Mouse (Mus musculus) forebrain, embryonic 10.5 days (tissue): ENCODE measurements around the gene Rap1gds1. TPM values are rescaled to one million over a fixed set of nuclear protein-coding genes. Genes with fewer than 3 reads are reported as not detected.
A peak's percentile ranks its signal among the peaks of the same experiment; 100 is the strongest.

ENCODE experiments used
- DNase-seq: peaks from one replicate; pipeline ENCODE4 v3.0.0-alpha.2; 2017; ENCODE audit warnings: low spot score; ENCODE audit errors: extremely low spot score
- H3K27ac ChIP-seq: fragments of 300-500 bp; sonication (generic); 2 replicates; pipeline ENCODE4 v1.5.1; 2016; ENCODE audit warnings: mild to moderate bottlenecking
- H3K27me3 ChIP-seq: fragments of 300-500 bp; sonication (generic); 2 replicates; pipeline ENCODE4 v1.6.1; 2016; ENCODE audit warnings: mild to moderate bottlenecking; ENCODE audit not compliant: poor library complexity, severe bottlenecking
- H3K36me3 ChIP-seq: fragments of 300-500 bp; sonication (generic); replicated peaks from 2 replicates; pipeline ENCODE4 v1.6.1; 2016; ENCODE audit warnings: mild to moderate bottlenecking, moderate library complexity
- H3K4me1 ChIP-seq: fragments of 300-500 bp; sonication (generic); 2 replicates; pipeline ENCODE4 v1.6.1; 2016
- H3K4me3 ChIP-seq: fragments of 300-500 bp; sonication (generic); 2 replicates; pipeline ENCODE4 v1.5.1; 2016; ENCODE audit warnings: mild to moderate bottlenecking, moderate library complexity
- H3K9me3 ChIP-seq: fragments of 300-500 bp; sonication (generic); 2 replicates; pipeline ENCODE4 v1.6.1; 2016; ENCODE audit warnings: mild to moderate bottlenecking, moderate library complexity
- WGBS: fragments of 180-500 bp; shearing (Covaris S2); methylation state at CpG from one replicate; pipeline ENCODE4 v1.1.7; 2016; 5-methylcytosine and 5-hydroxymethylcytosine counted together
- polyA plus RNA-seq: library from polyadenylated mRNA; unstranded; fragments of >200 nt; fragmentation: Nextera tagmentation; extraction: Ambion mirVana; gene quantifications from 2 replicates; pipeline ENCODE4 v1.2.1, GENCODE M21; 2016

The Rap1gds1 gene
- 55.0 and 56.0 TPM in 2 replicates for polyA plus RNA-seq

- peak within 1 kb of the TSS; percentile 97 for H3K27ac ChIP-seq
- peaks cover 21% of the 10 kb centered on the region for H3K4me1 ChIP-seq
- DNase-seq, result peak; percentile 72
- under 1% methylated on average over 75 of the region's 97 CpGs for WGBS
- H3K27me3 ChIP-seq, result 0 out of 2 replicates have a peak, but pooled peaks cover 4% of the 10 kb centered on the region
- H3K36me3 ChIP-seq, result no peaks in the 10 kb centered on the region
- H3K4me3 ChIP-seq, result peak within 1 kb of the TSS; percentile 85
- H3K9me3 ChIP-seq, result no peaks in the 10 kb centered on the region
These were observed at the start of gene Rap1gds1 for GRCm38 (mm10) chr3:139074484-139075211. Gene Rap1gds1, minus strand, starts transcription at chr3:139075201.

DNA sequence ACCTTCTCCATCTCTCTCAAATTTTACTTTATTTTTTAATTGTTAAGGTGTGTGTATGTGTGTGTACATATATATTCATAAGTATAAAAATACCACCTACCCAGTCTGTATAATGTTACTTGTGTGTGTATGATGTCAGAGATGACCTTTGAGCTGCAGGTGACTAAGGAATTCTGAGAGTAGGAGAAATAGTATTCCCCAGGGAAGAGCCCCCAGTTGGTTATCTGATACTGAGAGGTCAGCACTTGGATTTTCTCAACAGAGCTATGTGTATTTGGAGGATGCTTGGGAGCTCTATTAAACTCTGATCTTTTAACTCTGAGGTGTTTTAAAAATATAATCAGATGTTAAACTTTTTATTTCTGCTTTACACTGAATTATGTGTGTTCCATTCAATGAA lies 43.4 kb upstream of the Rap1gds1 start:
- H3K27ac ChIP-seq, result no peak overlapping the region
- no peaks in the 10 kb centered on the region for H3K27me3 ChIP-seq
- no peak for DNase-seq
- H3K36me3 ChIP-seq, result no peaks in the 10 kb centered on the region
- H3K9me3 ChIP-seq, result no peaks in the 10 kb centered on the region
- H3K4me1 ChIP-seq, result no peaks in the 10 kb centered on the region
- H3K4me3 ChIP-seq, result no peak overlapping the region

- Histone ChIP-seq H3K9me3 (no peaks in the 10 kb centered on the region), H3K36me3 (no peaks in the 10 kb centered on the region), H3K4me3 (no peak overlapping the region), H3K27me3 (no peaks in the 10 kb centered on the region), H3K27ac (no peak overlapping the region), H3K4me1 (no peaks in the 10 kb centered on the region)
- WGBS, result 85% methylated on average over 9 of the region's 9 CpGs
- DNase-seq, result no peak
These were observed 41.8 kb upstream of the Rap1gds1 start for GRCm38 (mm10) chr3:139116733-139117337.

- DNase-seq, result no peak
- no peak overlapping the region for H3K4me3 ChIP-seq
- H3K36me3 ChIP-seq, result no peaks in the 10 kb centered on the region
- no peaks in the 10 kb centered on the region for H3K9me3 ChIP-seq
- no peak overlapping the region for H3K27ac ChIP-seq
- 83% methylated on average over 3 of the region's 3 CpGs for WGBS
- H3K4me1 ChIP-seq, result no peaks in the 10 kb centered on the region
- H3K27me3 ChIP-seq, result no peaks in the 10 kb centered on the region
These were observed 37.5 kb upstream of the Rap1gds1 start for GRCm38 (mm10) chr3:139112335-139112973.

- Histone ChIP-seq H3K4me1 (no peaks in the 10 kb centered on the region), H3K27me3 (no peaks in the 10 kb centered on the region), H3K27ac (no peak overlapping the region), H3K4me3 (no peak overlapping the region), H3K36me3 (no peaks in the 10 kb centered on the region), H3K9me3 (no peaks in the 10 kb centered on the region)
- DNase-seq, result no peak
- WGBS, result 89% methylated on average over 2 of the region's 2 CpGs
These were observed 36.9 kb upstream of the Rap1gds1 start for GRCm38 (mm10) chr3:139111877-139112276.

DNA sequence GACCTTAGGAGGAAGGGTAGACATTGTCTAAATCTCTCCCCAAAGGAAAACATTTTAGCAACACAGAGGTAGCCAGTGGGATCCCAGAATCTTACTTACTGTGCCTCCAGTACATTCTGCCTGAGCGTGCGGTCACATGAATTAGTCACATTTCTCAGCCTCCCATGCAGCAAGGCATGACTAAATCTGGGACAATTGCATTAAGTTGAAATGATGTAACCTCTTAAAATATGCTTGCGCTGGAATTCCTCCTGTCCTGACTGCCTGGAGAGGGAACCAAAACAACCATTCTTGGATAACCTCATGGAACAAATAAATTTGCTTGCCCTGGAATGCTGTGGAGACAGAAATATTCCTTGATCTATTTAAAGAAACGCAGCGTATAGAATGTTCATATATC lies 33.2 kb upstream of the Rap1gds1 start:
- H3K4me3 ChIP-seq, result no peak overlapping the region
- WGBS, result 97% methylated on average over 5 of the region's 5 CpGs
- H3K4me1 ChIP-seq, result no peaks in the 10 kb centered on the region
- H3K27ac ChIP-seq, result no peak overlapping the region
- no peaks in the 10 kb centered on the region for H3K36me3 ChIP-seq
- DNase-seq, result no peak
- H3K9me3 ChIP-seq, result no peaks in the 10 kb centered on the region
- no peaks in the 10 kb centered on the region for H3K27me3 ChIP-seq

DNA sequence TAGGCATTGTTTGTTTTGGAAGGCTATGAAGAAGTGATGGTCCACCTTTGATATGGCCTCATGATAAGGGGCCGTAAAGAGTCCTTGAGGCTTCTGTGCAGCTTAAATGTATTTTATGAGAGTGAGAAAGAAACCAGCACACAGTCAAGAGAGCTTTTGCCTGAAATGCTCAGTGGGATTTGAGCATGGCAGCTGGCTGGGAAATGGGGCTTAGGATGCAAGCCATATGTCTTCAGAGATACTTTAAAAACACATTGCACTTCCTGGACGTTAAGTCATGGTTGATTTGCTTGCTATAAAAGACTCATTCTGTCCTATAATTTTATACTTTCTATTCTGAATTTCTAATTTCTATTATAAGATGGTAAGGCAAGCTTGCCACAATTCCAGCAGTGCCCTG lies 28.9 kb upstream of the Rap1gds1 start:
- H3K9me3 ChIP-seq, result no peaks in the 10 kb centered on the region
- 92% methylated on average over 2 of the region's 2 CpGs for WGBS
- no peaks in the 10 kb centered on the region for H3K36me3 ChIP-seq
- no peak for DNase-seq
- no peak overlapping the region for H3K4me3 ChIP-seq
- no peaks in the 10 kb centered on the region for H3K4me1 ChIP-seq
- H3K27me3 ChIP-seq, result no peaks in the 10 kb centered on the region
- no peak overlapping the region for H3K27ac ChIP-seq

- 80% methylated on average over 3 of the region's 3 CpGs for WGBS
- H3K27ac ChIP-seq, result no peak overlapping the region
- no peaks in the 10 kb centered on the region for H3K4me1 ChIP-seq
- no peaks in the 10 kb centered on the region for H3K27me3 ChIP-seq
- H3K9me3 ChIP-seq, result no peaks in the 10 kb centered on the region
- H3K4me3 ChIP-seq, result no peak overlapping the region
- DNase-seq, result no peak
- no peaks in the 10 kb centered on the region for H3K36me3 ChIP-seq
These were observed 28.3 kb upstream of the Rap1gds1 start for GRCm38 (mm10) chr3:139103346-139103745.

DNA sequence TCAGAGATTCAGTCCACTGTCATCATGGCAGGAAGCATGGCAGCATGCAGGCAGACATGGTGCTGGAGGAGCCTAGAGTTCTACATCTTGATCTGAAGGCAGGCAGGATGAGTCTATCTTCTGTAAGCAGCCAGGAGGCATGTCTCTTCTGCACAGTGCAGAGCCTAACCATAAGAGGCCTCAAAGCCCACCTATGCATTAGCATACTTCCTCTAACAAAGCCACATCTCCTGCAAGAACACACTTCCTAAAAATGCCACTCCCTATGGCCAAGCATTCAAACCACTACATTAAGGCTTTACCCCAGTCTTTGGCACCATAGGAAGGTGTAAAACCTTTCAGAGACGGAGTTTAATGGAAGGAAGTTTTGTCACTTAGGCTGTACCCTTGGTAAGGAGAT lies 26.9 kb upstream of the Rap1gds1 start:
- Histone ChIP-seq H3K9me3 (no peaks in the 10 kb centered on the region), H3K4me1 (no peaks in the 10 kb centered on the region), H3K4me3 (no peak overlapping the region), H3K36me3 (no peaks in the 10 kb centered on the region), H3K27me3 (no peaks in the 10 kb centered on the region), H3K27ac (no peak overlapping the region)
- no peak for DNase-seq
- 76% methylated on average over 1 of the region's 1 CpGs for WGBS

GRCm38 (mm10) chr3:139099284-139099683 lies 24.3 kb upstream of the Rap1gds1 start:
- Histone ChIP-seq H3K4me1 (no peaks in the 10 kb centered on the region), H3K27ac (no peak overlapping the region), H3K4me3 (no peak overlapping the region), H3K9me3 (no peaks in the 10 kb centered on the region), H3K36me3 (no peaks in the 10 kb centered on the region), H3K27me3 (no peaks in the 10 kb centered on the region)
- DNase-seq, result no peak
- WGBS, result 95% methylated on average over 5 of the region's 5 CpGs

DNA sequence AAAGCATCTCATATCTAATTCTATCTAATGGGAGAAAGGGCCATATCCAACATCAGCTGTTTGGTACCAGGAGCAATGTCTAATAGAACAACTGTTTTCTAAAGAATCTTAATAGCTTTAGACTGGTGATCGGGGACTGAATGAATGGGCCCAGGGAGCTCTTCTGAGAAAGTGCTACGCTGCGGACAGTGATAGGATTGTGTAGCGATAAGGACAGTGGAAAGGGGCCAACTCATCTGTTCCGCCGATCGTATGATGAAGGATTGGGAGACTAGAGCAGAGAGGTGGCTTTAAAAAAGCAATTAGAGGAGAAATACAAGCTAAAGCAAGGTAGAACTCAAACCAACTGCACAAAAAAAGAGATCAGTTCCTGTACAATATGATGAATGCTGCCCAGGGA lies 20.9 kb upstream of the Rap1gds1 start:
- WGBS, result 87% methylated on average over 7 of the region's 7 CpGs
- no peak for DNase-seq
- Histone ChIP-seq H3K36me3 (no peaks in the 10 kb centered on the region), H3K27me3 (no peaks in the 10 kb centered on the region), H3K9me3 (no peaks in the 10 kb centered on the region; the same call in 1 of the 2 replicates), H3K27ac (no peak overlapping the region), H3K4me1 (no peaks in the 10 kb centered on the region), H3K4me3 (no peak overlapping the region)

DNA sequence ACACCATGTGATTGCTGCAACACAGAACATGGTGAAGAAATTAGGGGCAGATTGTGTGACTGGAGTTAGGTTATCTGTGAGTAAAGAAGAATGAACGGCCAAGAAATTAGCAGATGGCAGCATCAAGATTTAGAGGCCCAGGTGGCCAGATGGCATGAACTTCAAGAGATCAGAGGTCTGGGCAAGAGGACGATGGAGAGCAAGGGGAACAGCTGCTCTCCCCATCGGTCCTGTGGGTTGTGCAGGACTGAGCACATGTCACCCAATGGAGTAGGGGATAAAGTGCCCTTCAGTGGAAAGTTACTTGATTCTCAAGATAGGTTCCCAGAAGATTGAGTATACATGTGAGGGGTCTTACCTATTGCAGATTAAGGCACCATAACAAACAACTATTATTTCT lies 13.5 kb upstream of the Rap1gds1 start:
- Histone ChIP-seq H3K36me3 (no peaks in the 10 kb centered on the region), H3K9me3 (peaks cover 11% of the 10 kb centered on the region), H3K4me1 (no peaks in the 10 kb centered on the region), H3K27ac (no peak overlapping the region), H3K27me3 (no peaks in the 10 kb centered on the region), H3K4me3 (no peak overlapping the region)
- DNase-seq, result no peak
- 93% methylated on average over 3 of the region's 3 CpGs for WGBS
